Mouse (Mus musculus) myocyte (in vitro differentiated cells): ENCODE results near the gene Il34.

Experiments used
- CEBPB ChIP-seq: IDR thresholded peaks from 2 replicates; pipeline ENCODE4 v1.6.1; 2011; ENCODE audit warnings: mild to moderate bottlenecking, moderate library complexity; ENCODE audit not compliant: poor library complexity, insufficient read depth, severe bottlenecking
- E2F4 ChIP-seq: IDR thresholded peaks from one replicate; pipeline ENCODE4 v1.6.1; 2011; ENCODE audit warnings: mild to moderate bottlenecking, control low read depth, moderate library complexity; ENCODE audit not compliant: insufficient read depth
- MAX ChIP-seq: IDR thresholded peaks from one replicate; pipeline ENCODE4 v1.6.1; 2011; ENCODE audit warnings: low read depth, mild to moderate bottlenecking, control low read depth
- MYOD1 ChIP-seq, 3 experiments: IDR thresholded peaks; one replicate each; pipeline ENCODE4 v1.6.1; 2011; ENCODE audit warnings: control low read depth in 2 of 3, low read depth in 2 of 3, mild to moderate bottlenecking in 2 of 3, moderate library complexity in 1 of 3; ENCODE audit not compliant: insufficient read length in 2 of 3, control insufficient read depth in 1 of 3
- MYOG ChIP-seq, 3 experiments: IDR thresholded peaks; one replicate each; pipeline ENCODE4 v1.6.1; 2011; ENCODE audit warnings: control low read depth in 2 of 3, low read depth in 2 of 3, mild to moderate bottlenecking in 2 of 3; ENCODE audit not compliant: insufficient read length in 2 of 3, control insufficient read depth in 1 of 3, insufficient read depth in 1 of 3
- POLR2A ChIP-seq: IDR thresholded peaks from one replicate; pipeline ENCODE4 v1.6.1; 2011; ENCODE audit warnings: low read depth, mild to moderate bottlenecking, control low read depth, moderate library complexity; ENCODE audit not compliant: insufficient read length
- POLR2AphosphoS2 ChIP-seq: IDR thresholded peaks from one replicate; pipeline ENCODE4 v1.6.1; 2011; ENCODE audit warnings: low read depth, control low read depth; ENCODE audit not compliant: insufficient read length
- SRF ChIP-seq: IDR thresholded peaks from one replicate; pipeline ENCODE4 v1.6.1; 2011; ENCODE audit warnings: low read depth; ENCODE audit not compliant: control insufficient read depth, insufficient read length
- USF1 ChIP-seq: IDR thresholded peaks from one replicate; pipeline ENCODE4 v1.6.1; 2011; ENCODE audit warnings: low read depth, mild to moderate bottlenecking, control low read depth, moderate library complexity

DNA sequence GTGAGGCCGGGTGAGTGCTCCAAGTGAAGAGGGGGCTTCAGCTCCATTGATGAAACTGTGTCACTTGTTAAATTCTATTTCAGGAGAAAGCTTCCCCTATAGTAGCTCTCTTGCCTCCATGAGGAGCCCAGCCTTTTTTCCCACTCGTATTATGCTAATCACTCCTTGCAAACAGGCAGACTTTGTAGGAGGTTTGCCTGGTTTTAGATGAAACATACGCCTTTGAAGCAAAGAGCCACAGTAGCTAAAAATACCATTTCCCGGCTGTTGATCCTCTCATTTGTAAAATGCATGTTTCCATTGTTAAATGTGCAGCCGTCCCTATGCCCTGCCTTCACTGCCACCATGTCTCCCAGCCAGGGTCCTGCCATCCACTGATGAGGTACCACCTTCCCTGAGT, 108.2 kb downstream of the Il34 start:
- TF ChIP-seq USF1: no peak
- no peak for TF ChIP-seq POLR2A
- no peak for TF ChIP-seq MYOD1 (IDR thresholded peaks at IDR 0.05; ENCODE audit: control insufficient read depth in 1 of 3, insufficient read length in 2 of 3, low read depth in 2 of 3)
- no peak for TF ChIP-seq MAX
- no peak for TF ChIP-seq SRF
- TF ChIP-seq E2F4: no peak
- no peak for TF ChIP-seq CEBPB
- TF ChIP-seq MYOG (IDR thresholded peaks at IDR 0.05; ENCODE audit: control insufficient read depth in 1 of 3, insufficient read depth in 1 of 3, insufficient read length in 2 of 3, low read depth in 2 of 3): no peak
- no peak for TF ChIP-seq POLR2AphosphoS2
